Mouse (Mus musculus) heart, adult 2 months (tissue): ENCODE measurements around the gene Wipf1. TPM values are rescaled to one million over a fixed set of nuclear protein-coding genes. Genes with fewer than 3 reads are reported as not detected.
"Not testable (repeated sequence)": the region's sequence is repeated elsewhere in the genome, so short reads cannot be mapped to it uniquely, and the experiment has no call there.

ENCODE experiments used
- DNase-seq, 2 experiments: peaks; one replicate each; pipeline ENCODE4 v3.0.0; 2021
- H3K27ac ChIP-seq: fragments of 200-600 bp; 2 replicates; pipeline ENCODE4 v1.8.1; 2022
- H3K27me3 ChIP-seq: fragments of 200-500 bp; 2 replicates; pipeline ENCODE4 v1.6.1; 2012; ENCODE audit warnings: mild to moderate bottlenecking, low read length, inconsistent platforms, mixed read lengths; ENCODE audit not compliant: control insufficient read depth, insufficient read depth
- H3K36me3 ChIP-seq: fragments of 200-500 bp; 2 replicates; pipeline ENCODE4 v1.6.1; 2012; ENCODE audit warnings: low read length, inconsistent platforms; ENCODE audit not compliant: control insufficient read depth, insufficient read depth
- H3K4me1 ChIP-seq: fragments of 200-500 bp; 2 replicates; pipeline ENCODE4 v1.6.1; 2011; ENCODE audit warnings: low read length; ENCODE audit not compliant: control insufficient read depth, insufficient read depth
- H3K4me3 ChIP-seq: fragments of 200-600 bp; 2 replicates; pipeline ENCODE4 v1.8.1; 2022
- H3K79me2 ChIP-seq: fragments of 200-500 bp; replicated peaks from 2 replicates; pipeline ENCODE4 v1.6.1; 2012; ENCODE audit warnings: mild to moderate bottlenecking, inconsistent platforms, low read length, moderate library complexity, mixed read lengths; ENCODE audit not compliant: control insufficient read depth, insufficient read depth
- H3K9ac ChIP-seq: fragments of 200-500 bp; 2 replicates; pipeline ENCODE4 v1.6.1; 2012; ENCODE audit warnings: low read depth, mild to moderate bottlenecking, control low read depth, inconsistent platforms, low read length, mixed read lengths
- CTCF ChIP-seq: fragments of 200-600 bp; IDR thresholded peaks from 2 replicates; pipeline ENCODE4 v1.8.1; 2022; ENCODE audit warnings: antibody characterized with exemption, mild to moderate bottlenecking, moderate library complexity
- EP300 ChIP-seq: fragments of 200-500 bp; IDR thresholded peaks from 2 replicates; pipeline ENCODE4 v1.6.1; 2011; ENCODE audit warnings: low read depth, low read length, control low read depth; ENCODE audit not compliant: insufficient read depth
- POLR2A ChIP-seq: fragments of 200-500 bp; IDR thresholded peaks from 2 replicates; pipeline ENCODE4 v1.6.1; 2011; ENCODE audit warnings: mild to moderate bottlenecking, low read depth, low read length, control low read depth; ENCODE audit not compliant: insufficient read depth
- WGBS: fragments of 180-500 bp; shearing (Covaris S2); methylation state at CpG from one replicate; pipeline ENCODE4 v1.1.7; 2018; 5-methylcytosine and 5-hydroxymethylcytosine counted together
- intact Hi-C: fragments of 180-260 bp; cut with DNase I; formaldehyde crosslinking; loops from one replicate; pipeline ENCODE4 v1.15.1; 2025
- polyA plus RNA-seq: library from polyadenylated mRNA; depleted of rRNA; stranded (reverse); fragments of >200 nt; gene quantifications from 2 replicates; pipeline ENCODE4 v1.2.3, GENCODE M21; 2012
- total RNA-seq, 2 experiments: library from RNA; stranded (reverse); gene quantifications; 2 replicates each; pipeline ENCODE4 v1.2.3; 2021

The Wipf1 gene
- total and polyA plus RNA-seq, 3 experiments = 6.6 to 17.0 (median 12.9) TPM

GRCm38 (mm10) chr2:73510731-73511360 lies 18.7 kb downstream of the Wipf1 start:
- 47% methylated on average over 7 of the region's 7 CpGs for WGBS
- TF ChIP-seq POLR2A (no peak), EP300 (no peak), CTCF (no peak)
- Histone ChIP-seq H3K27ac (peak overlapping the region; percentile 70), H3K79me2 (0 out of 2 replicates have a peak, but pooled peaks cover 3% of the 10 kb centered on the region), H3K4me3 (no peak overlapping the region), H3K9ac (no peak overlapping the region), H3K27me3 (no peaks in the 10 kb centered on the region), H3K4me1 (peaks cover 30% of the 10 kb centered on the region), H3K36me3 (peaks cover 5% of the 10 kb centered on the region)
- no peak for DNase-seq
- intact Hi-C loops = no loop called here

GRCm38 (mm10) chr2:73510025-73510288 lies 19.6 kb downstream of the Wipf1 start:
- WGBS = 26% methylated on average over 3 of the region's 3 CpGs
- Histone ChIP-seq H3K4me3 (no peak overlapping the region), H3K36me3 (peaks cover 5% of the 10 kb centered on the region), H3K27me3 (no peaks in the 10 kb centered on the region), H3K4me1 (peaks cover 29% of the 10 kb centered on the region), H3K27ac (peak overlapping the region; percentile 70), H3K9ac (no peak overlapping the region), H3K79me2 (0 out of 2 replicates have a peak, but pooled peaks cover 3% of the 10 kb centered on the region)
- TF ChIP-seq EP300 (no peak), CTCF (no peak), POLR2A (no peak)
- no peak for DNase-seq
- intact Hi-C loops = no loop called here

GRCm38 (mm10) chr2:73509248-73510024 lies 20.1 kb downstream of the Wipf1 start:
- TF ChIP-seq POLR2A = no peak
- peak; percentile 74; the same call in 1 of the 2 replicates for TF ChIP-seq EP300
- TF ChIP-seq CTCF = no peak
- intact Hi-C loops = loop anchor here (2.0 kb wide), 1 partner anchor 17 kb away; no protein-coding TSS in a partner anchor
- H3K27ac ChIP-seq = peak overlapping the region; percentile 70
- H3K4me1 ChIP-seq = peaks cover 29% of the 10 kb centered on the region
- H3K4me3 ChIP-seq = peak overlapping the region; percentile 10; the same call in 1 of the 2 replicates
- H3K79me2 ChIP-seq = 0 out of 2 replicates have a peak, but pooled peaks cover 3% of the 10 kb centered on the region
- DNase-seq = peak; percentile 58 to 77
- peaks cover 5% of the 10 kb centered on the region for H3K36me3 ChIP-seq
- H3K9ac ChIP-seq = peak overlapping the region; percentile 46
- no peaks in the 10 kb centered on the region for H3K27me3 ChIP-seq
- 19% methylated on average over 15 of the region's 15 CpGs for WGBS

GRCm38 (mm10) chr2:73507886-73508285 lies 21.6 kb downstream of the Wipf1 start:
- no peak overlapping the region for H3K9ac ChIP-seq
- DNase-seq = no peak
- peaks cover 5% of the 10 kb centered on the region for H3K36me3 ChIP-seq
- peak overlapping the region; percentile 70; the same call in 1 of the 2 replicates for H3K27ac ChIP-seq
- H3K4me1 ChIP-seq = peaks cover 25% of the 10 kb centered on the region
- WGBS = 81% methylated on average over 7 of the region's 7 CpGs
- no peaks in the 10 kb centered on the region for H3K27me3 ChIP-seq
- intact Hi-C loops = loop anchor here (2.0 kb wide), 1 partner anchor 15 kb away; no protein-coding TSS in a partner anchor
- 0 out of 2 replicates have a peak, but pooled peaks cover 1% of the 10 kb centered on the region for H3K79me2 ChIP-seq
- no peak overlapping the region for H3K4me3 ChIP-seq
- no peak for TF ChIP-seq EP300
- no peak for TF ChIP-seq CTCF
- TF ChIP-seq POLR2A = no peak

- H3K9ac ChIP-seq, H3K36me3 ChIP-seq, H3K27me3 ChIP-seq, H3K27ac ChIP-seq, intact Hi-C loops, H3K79me2 ChIP-seq, H3K4me3 ChIP-seq, DNase-seq: not testable (repeated sequence)
- 92% methylated on average over 4 of the region's 4 CpGs for WGBS
- H3K4me1 ChIP-seq = peaks cover 20% of the 10 kb centered on the region
Observed at GRCm38 (mm10) chr2:73506337-73506736, 23.2 kb downstream of the Wipf1 start.

- no peak overlapping the region for H3K9ac ChIP-seq
- 74% methylated on average over 10 of the region's 10 CpGs for WGBS
- H3K4me3 ChIP-seq = no peak overlapping the region
- no peaks in the 10 kb centered on the region for H3K27me3 ChIP-seq
- no peaks in the 10 kb centered on the region for H3K36me3 ChIP-seq
- H3K4me1 ChIP-seq = peaks cover 7% of the 10 kb centered on the region
- intact Hi-C loops = no loop called here
- TF ChIP-seq POLR2A (no peak), CTCF (no peak), EP300 (no peak)
- H3K27ac ChIP-seq = no peak overlapping the region
- H3K79me2 ChIP-seq = peaks cover 2% of the 10 kb centered on the region; the same call in 1 of the 2 replicates
- no peak for DNase-seq
Observed at GRCm38 (mm10) chr2:73502863-73503429, 26.6 kb downstream of the Wipf1 start.
